Mouse (Mus musculus) kidney, adult 2 months (tissue): ENCODE data around the gene Man2a1.

ENCODE experiments used
- CTCF ChIP-seq: fragments of 200-500 bp; conservative IDR thresholded peaks from 2 replicates; pipeline ENCODE4 v1.5.1; 2011; ENCODE audit warnings: low read depth, mild to moderate bottlenecking, control low read depth, low read length, moderate library complexity, mixed read lengths; ENCODE audit not compliant: insufficient read depth, insufficient read length
- POLR2A ChIP-seq: fragments of 200-500 bp; IDR thresholded peaks from one replicate; pipeline ENCODE4 v1.6.1; 2011; ENCODE audit warnings: low read depth, low read length, control low read depth

GRCm38 (mm10) chr17:64581962-64582361 lies 18.6 kb upstream of the Man2a1 start:
- no peak for TF ChIP-seq CTCF
- TF ChIP-seq POLR2A: no peak
